Mouse (Mus musculus) lung, postnatal 36 days (tissue): Measurements from ENCODE around the gene Ccm2.
A peak's percentile ranks its signal among the peaks of the same experiment; 100 is the strongest.

Experiments used
- DNase-seq: peaks from one replicate; pipeline ENCODE4 v3.0.0; 2022; ENCODE audit warnings: mixed read lengths

Ccm2 gene

DNA sequence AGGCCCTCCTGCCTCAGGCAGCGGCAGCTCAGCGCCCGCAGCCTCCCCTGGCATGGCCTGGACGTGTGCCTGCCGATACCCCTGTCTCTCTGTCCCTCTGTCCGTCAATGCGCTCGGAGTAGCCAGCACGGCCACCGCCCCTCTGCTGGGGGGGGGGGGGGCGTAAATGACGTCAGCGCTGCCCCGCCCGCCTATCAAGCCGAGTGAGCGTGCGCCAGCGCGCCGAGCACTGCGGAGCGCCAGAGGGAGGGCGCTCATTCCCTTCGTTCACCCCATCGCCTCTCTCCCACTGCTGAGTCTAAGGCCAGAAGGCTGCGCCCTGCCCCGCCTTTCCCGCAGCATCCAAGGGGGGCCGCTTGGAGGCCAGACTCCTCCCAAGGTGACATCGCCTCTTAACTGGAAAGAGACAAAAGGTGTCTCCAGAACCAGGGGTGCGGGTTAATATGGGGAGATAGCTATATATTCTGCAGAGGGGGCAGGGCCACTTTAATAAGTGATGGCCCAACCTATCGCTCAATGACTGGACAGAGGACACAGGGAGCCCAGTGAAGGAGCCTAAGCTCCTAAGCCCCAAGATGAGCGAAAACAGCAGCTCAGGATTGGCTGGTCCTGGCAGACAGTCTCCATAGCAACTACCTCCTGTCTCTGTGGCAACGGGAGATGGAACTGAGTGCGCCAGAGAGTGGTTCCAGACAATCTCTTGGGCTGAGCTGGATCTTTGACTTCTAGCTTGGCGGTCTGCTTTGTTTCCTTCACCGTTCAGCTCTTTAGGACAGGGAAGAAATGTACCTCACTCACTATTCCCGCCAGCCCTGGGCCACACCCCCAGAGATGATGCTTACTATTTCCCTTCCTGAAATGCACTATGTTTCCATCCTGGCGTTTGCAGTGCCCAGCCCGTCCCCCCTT, 59.1 kb downstream of the Ccm2 start, which contains the start of gene Nacad:
Nacad (minus strand) TSS at position 563 of the 909 bp plus-strand sequence.
- DNase-seq = no peak

GRCm38 (mm10) chr11:6615250-6616205, 68.8 kb downstream of the Ccm2 start:
- no peak for DNase-seq

- no peak for DNase-seq
Observed at GRCm38 (mm10) chr11:6623704-6624103, 77.0 kb downstream of the Ccm2 start.

GRCm38 (mm10) chr11:6624619-6625382, 78.1 kb downstream of the Ccm2 start:
- DNase-seq = no peak

GRCm38 (mm10) chr11:6625478-6626387, 79.0 kb downstream of the Ccm2 start, which contains the start of gene Tbrg4:
Tbrg4 (minus strand) TSS chr11:6626067.
- DNase-seq = peak; percentile 95

DNA sequence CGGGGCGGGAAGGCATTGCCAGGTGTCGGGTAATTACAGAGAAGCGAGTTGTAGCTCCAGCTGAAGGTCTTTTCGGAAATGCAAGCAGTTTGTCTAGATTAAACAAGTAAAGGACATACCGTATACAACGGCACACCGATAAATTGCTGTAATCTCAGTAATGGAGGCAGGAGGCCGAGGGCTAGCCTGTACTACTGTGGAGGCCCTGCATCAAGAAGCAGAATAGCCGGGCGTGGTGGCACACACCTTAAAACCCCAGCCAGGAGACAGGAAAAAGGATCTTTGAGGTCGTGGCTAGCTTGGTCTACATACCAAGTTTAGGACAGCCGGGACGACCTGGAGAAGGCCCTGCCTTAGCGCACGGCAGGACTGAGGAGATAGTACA, 79.7 kb downstream of the Ccm2 start:
- no peak for DNase-seq

GRCm38 (mm10) chr11:6627731-6628130, 81.0 kb downstream of the Ccm2 start:
- DNase-seq = peak; percentile 44

DNA sequence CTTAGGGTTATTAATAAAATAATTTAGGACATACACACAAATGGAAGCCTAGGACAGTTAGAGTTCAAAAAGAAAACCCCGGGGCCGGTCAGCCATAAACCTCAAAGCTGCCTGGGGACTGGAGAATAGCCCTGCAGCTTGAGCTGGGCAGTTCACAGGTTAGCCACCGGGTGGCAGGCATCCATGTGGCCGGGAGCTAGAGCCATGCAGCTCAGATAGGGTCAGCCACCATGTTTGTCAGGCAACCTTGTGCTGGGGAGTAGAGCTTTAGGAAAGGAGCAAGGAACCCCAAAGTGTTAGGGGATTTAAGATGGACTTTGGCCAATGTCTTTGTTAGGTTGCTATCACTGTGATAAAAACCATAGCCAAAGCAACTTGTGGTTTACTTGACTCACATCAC, 81.9 kb downstream of the Ccm2 start:
- peak; percentile 66 for DNase-seq

DNA sequence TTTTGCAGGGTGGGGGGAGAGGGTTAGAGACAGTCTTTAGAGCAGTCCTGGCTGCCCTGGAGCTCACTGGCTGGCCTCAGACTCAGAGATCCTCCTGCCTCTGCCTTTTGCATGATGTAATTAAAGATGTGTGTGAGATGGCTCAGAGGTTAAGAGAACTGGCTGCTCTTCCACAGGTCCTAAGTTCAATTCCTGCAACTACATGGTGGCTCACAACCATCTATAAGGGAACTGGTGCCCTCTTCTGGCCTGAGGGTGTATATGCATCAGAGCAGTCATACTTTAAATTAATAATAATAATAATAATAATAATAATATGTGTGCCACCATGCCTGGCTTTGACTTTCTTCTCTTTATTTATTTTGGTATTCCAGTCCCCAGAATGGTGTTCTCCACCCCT, 83.0 kb downstream of the Ccm2 start:
- peak; percentile 54 for DNase-seq

- DNase-seq = no peak
Observed at GRCm38 (mm10) chr11:6636150-6636549, 89.5 kb downstream of the Ccm2 start.

GRCm38 (mm10) chr11:6638537-6638936, 91.8 kb downstream of the Ccm2 start, which contains the start of gene Wap:
Wap (minus strand) TSS chr11:6638637.
- no peak for DNase-seq

DNA sequence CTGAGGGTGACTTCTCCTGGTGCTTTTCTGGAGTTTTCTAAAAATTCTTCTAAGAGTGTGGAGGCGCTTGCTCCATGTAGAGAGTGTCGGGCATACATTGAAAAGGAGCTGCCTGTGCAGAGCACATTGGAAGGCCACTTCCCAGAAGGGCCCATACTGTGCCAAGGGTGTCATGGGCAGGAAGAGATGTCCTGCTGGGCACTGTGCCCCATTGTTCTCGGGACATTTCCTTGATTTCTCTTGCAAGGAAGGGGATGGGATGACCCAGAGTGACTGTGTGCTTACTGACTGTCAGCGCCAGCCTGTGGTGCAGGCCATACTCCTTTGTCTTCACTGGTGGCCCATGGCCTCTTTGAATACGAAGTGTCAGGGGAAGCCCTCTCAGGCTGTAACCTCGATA, 92.4 kb downstream of the Ccm2 start:
- peak; percentile 43 for DNase-seq

- no peak for DNase-seq
Observed at GRCm38 (mm10) chr11:6644566-6644965, 97.9 kb downstream of the Ccm2 start.
